Mouse (Mus musculus) limb, embryonic 12.5 days (tissue): Measurements from ENCODE around the gene Ces2a. TPM values are rescaled to one million over a fixed set of nuclear protein-coding genes. Genes with fewer than 3 reads are reported as not detected.

Source experiments
- ATAC-seq: fragments of 200-750 bp; cut with Nextera tagmentation; 2 replicates; pipeline ENCODE4 v1.8.0; 2017; ENCODE audit warnings: low read depth, moderate TSS enrichment; ENCODE audit not compliant: insufficient number of reproducible peaks, insufficient read depth, low FRiP score, low TSS enrichment
- H3K27ac ChIP-seq: fragments of 300-500 bp; sonication (generic); 2 replicates; pipeline ENCODE4 v1.5.1; 2016; ENCODE audit warnings: mild to moderate bottlenecking, moderate library complexity
- H3K27me3 ChIP-seq: fragments of 300-500 bp; sonication (generic); 2 replicates; pipeline ENCODE4 v1.6.1; 2016; ENCODE audit warnings: mild to moderate bottlenecking, moderate library complexity
- H3K36me3 ChIP-seq: fragments of 300-500 bp; sonication (generic); 2 replicates; pipeline ENCODE4 v1.6.1; 2016; ENCODE audit warnings: mild to moderate bottlenecking, moderate library complexity
- H3K4me1 ChIP-seq: fragments of 300-500 bp; sonication (generic); replicated peaks from 2 replicates; pipeline ENCODE4 v1.6.1; 2016
- H3K4me2 ChIP-seq: fragments of 300-500 bp; sonication (generic); 2 replicates; pipeline ENCODE4 v1.6.1; 2016; ENCODE audit warnings: mild to moderate bottlenecking, moderate library complexity
- H3K4me3 ChIP-seq: fragments of 300-500 bp; sonication (generic); replicated peaks from 2 replicates; pipeline ENCODE4 v1.5.1; 2016; ENCODE audit warnings: mild to moderate bottlenecking
- H3K9ac ChIP-seq: fragments of 300-500 bp; sonication (generic); replicated peaks from 2 replicates; pipeline ENCODE4 v1.6.1; 2016; ENCODE audit warnings: mild to moderate bottlenecking, moderate library complexity
- H3K9me3 ChIP-seq: fragments of 300-500 bp; sonication (generic); 2 replicates; pipeline ENCODE4 v1.6.1; 2016; ENCODE audit warnings: mild to moderate bottlenecking, moderate library complexity
- WGBS: fragments of 180-500 bp; shearing (Covaris S2); methylation state at CpG from one replicate; pipeline ENCODE4 v1.1.7; 2016; 5-methylcytosine and 5-hydroxymethylcytosine counted together
- polyA plus RNA-seq: library from polyadenylated mRNA; unstranded; fragments of >200 nt; fragmentation: Nextera tagmentation; extraction: Ambion mirVana; gene quantifications from 2 replicates; pipeline ENCODE4 v1.2.1, GENCODE M21; 2016

Gene Ces2a
- polyA plus RNA-seq = not detected in 2 replicates

DNA sequence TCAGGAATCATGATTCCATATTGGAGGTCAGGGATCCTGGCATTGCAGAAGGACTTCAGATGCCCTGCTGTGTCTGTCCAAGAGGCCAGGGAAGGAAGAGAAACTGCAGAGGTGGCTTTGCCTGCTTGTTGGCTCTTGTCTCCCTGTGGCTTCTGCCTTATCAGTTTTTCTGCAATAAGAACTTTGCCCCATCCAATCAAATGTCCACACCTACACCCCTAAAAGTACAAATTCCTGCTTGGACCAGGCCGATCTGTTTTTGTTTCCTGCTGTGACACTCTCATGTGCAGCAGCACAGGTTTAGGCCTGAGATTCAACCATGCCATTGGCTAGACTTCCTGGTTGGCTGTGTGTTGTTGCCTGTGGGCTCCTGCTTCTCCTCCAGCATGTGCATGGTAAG, at the start of gene Ces2a:
Ces2a (plus strand) TSS at position 251 of the 400 bp plus-strand sequence.
- Histone ChIP-seq H3K9me3 (no peaks in the 10 kb centered on the region), H3K4me3 (no peak within 1 kb of the TSS), H3K9ac (no peak within 1 kb of the TSS), H3K36me3 (no peaks in the 10 kb centered on the region), H3K27ac (no peak within 1 kb of the TSS), H3K27me3 (no peaks in the 10 kb centered on the region), H3K4me2 (no peak within 1 kb of the TSS), H3K4me1 (no peaks in the 10 kb centered on the region)
- 94% methylated on average over 1 of the region's 1 CpGs for WGBS
- no peak for ATAC-seq

- H3K9me3 ChIP-seq = no peaks in the 10 kb centered on the region
- no peak overlapping the region for H3K9ac ChIP-seq
- no peaks in the 10 kb centered on the region for H3K27me3 ChIP-seq
- no peak overlapping the region for H3K27ac ChIP-seq
- H3K4me1 ChIP-seq = no peaks in the 10 kb centered on the region
- no peak for ATAC-seq
- H3K36me3 ChIP-seq = no peaks in the 10 kb centered on the region
- no peak overlapping the region for H3K4me2 ChIP-seq
- 64% methylated on average over 4 of the region's 4 CpGs for WGBS
- H3K4me3 ChIP-seq = no peak overlapping the region
Observed at GRCm38 (mm10) chr8:104688433-104688832, 45.4 kb upstream of the Ces2a start.

GRCm38 (mm10) chr8:104698556-104698955, 35.2 kb upstream of the Ces2a start:
- no peaks in the 10 kb centered on the region for H3K27me3 ChIP-seq
- H3K4me3 ChIP-seq = no peak overlapping the region
- ATAC-seq = no peak
- H3K4me1 ChIP-seq = no peaks in the 10 kb centered on the region
- no peak overlapping the region for H3K4me2 ChIP-seq
- H3K36me3 ChIP-seq = no peaks in the 10 kb centered on the region
- H3K27ac ChIP-seq = no peak overlapping the region
- no peak overlapping the region for H3K9ac ChIP-seq
- no peaks in the 10 kb centered on the region for H3K9me3 ChIP-seq
- WGBS = 90% methylated on average over 2 of the region's 2 CpGs

DNA sequence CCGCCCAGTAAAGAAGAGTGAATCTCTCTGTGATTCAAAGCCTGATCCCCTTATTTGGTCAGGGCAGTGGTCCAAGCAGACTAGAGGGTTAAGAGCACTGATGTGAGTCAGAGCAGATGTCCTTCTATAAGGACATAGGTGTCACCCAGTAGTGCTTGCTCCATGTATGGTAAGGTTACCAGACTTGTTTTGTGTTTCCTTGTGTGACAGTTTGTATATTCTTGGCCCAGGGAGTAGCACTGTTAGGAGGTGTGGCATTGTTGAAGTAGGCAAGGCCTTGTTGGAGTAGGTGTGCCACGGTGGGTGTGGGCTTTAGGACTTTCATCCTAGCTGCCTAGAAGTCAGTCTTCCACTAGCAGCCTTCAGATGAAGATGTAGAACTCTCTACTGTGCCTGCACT, 31.9 kb upstream of the Ces2a start:
- 81% methylated on average over 2 of the region's 2 CpGs for WGBS
- no peak for ATAC-seq

GRCm38 (mm10) chr8:104721166-104721565, 12.6 kb upstream of the Ces2a start:
- Histone ChIP-seq H3K9me3 (no peaks in the 10 kb centered on the region), H3K4me3 (no peak overlapping the region), H3K27ac (no peak overlapping the region), H3K27me3 (no peaks in the 10 kb centered on the region), H3K4me1 (no peaks in the 10 kb centered on the region), H3K36me3 (no peaks in the 10 kb centered on the region), H3K9ac (no peak overlapping the region), H3K4me2 (no peak overlapping the region)
- WGBS = 82% methylated on average over 8 of the region's 8 CpGs
- ATAC-seq = no peak

More for the DNA sequence above, 31.9 kb upstream of the Ces2a start:
- Histone ChIP-seq H3K4me2 (no peak overlapping the region), H3K9ac (no peak overlapping the region), H3K36me3 (no peaks in the 10 kb centered on the region), H3K4me1 (no peaks in the 10 kb centered on the region), H3K4me3 (no peak overlapping the region), H3K27ac (no peak overlapping the region), H3K9me3 (no peaks in the 10 kb centered on the region), H3K27me3 (no peaks in the 10 kb centered on the region)

DNA sequence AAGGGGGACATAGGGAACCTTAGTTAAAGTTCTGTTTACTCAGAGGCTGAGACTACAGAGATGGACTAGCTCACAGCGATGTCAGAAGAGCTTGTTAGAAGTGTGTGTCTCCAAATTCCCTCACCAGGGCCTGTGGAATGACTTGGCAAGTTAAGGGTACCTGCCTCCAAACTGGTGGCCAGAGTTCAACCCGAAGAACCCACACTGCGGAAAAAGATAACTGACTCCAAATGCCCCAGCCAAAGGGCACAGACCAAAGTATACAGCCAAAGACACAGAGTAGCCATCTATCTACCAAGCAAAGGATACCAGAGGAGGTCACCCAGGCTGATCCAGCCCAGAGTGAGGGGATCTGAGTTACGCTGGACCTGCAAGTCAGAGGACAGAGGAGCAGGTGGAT, 2.4 kb upstream of the Ces2a start:
- H3K9me3 ChIP-seq = no peaks in the 10 kb centered on the region
- no peak for ATAC-seq
- no peak overlapping the region for H3K4me2 ChIP-seq
- no peak overlapping the region for H3K9ac ChIP-seq
- H3K27me3 ChIP-seq = no peaks in the 10 kb centered on the region
- H3K4me3 ChIP-seq = no peak overlapping the region
- 87% methylated on average over 4 of the region's 4 CpGs for WGBS
- H3K36me3 ChIP-seq = no peaks in the 10 kb centered on the region
- H3K27ac ChIP-seq = no peak overlapping the region
- H3K4me1 ChIP-seq = no peaks in the 10 kb centered on the region

- Histone ChIP-seq H3K27ac (no peak overlapping the region), H3K4me3 (no peak overlapping the region), H3K4me1 (no peaks in the 10 kb centered on the region), H3K27me3 (no peaks in the 10 kb centered on the region), H3K36me3 (no peaks in the 10 kb centered on the region), H3K9me3 (no peaks in the 10 kb centered on the region), H3K9ac (no peak overlapping the region), H3K4me2 (no peak overlapping the region)
- no peak for ATAC-seq
- WGBS = 70% methylated on average over 6 of the region's 6 CpGs
Observed at GRCm38 (mm10) chr8:104731969-104732368, 1.8 kb upstream of the Ces2a start.

DNA sequence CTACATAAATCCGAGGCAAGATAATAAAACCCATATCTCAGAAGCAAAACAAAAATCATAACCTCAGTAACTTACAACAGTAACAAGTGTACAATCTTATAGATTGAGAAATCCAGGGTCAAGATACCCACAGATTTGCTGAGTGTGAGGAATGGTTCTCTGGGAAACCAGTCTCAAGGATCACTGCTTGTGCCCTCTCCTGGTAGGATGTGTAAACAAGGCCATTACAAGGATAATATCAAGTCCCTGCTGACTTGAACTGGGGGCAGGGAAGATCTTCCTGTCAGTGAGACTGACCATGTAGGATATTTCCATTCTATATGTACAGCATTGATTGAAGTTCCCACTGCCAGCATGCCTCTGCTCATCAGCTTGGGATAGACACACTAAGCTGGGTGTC, 8.2 kb downstream of the Ces2a start:
- Histone ChIP-seq H3K9me3 (no peaks in the 10 kb centered on the region), H3K4me3 (no peak overlapping the region)
- no peak for ATAC-seq

DNA sequence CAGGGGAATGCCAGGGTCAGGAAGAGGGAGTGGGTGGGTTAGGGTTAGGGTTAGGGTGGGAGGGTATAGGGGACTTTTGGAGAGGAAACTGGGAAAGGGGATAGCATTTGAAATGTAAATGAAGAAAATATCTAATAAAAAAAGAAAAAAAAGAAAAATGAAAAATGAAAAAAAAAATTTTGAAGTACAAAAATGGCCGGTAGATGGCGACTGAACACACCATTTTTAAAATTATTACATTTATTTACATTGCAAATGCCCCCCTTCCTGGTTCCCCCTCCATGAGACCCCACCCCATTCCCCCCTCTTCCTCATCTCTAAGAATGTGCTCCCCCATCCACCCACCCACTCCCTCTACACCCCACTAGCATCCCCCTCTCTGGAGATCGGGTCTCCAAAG, 9.6 kb downstream of the Ces2a start:
- no peak overlapping the region for H3K4me3 ChIP-seq
- no peaks in the 10 kb centered on the region for H3K9me3 ChIP-seq
- no peaks in the 10 kb centered on the region for H3K4me1 ChIP-seq
- ATAC-seq = no peak
- no peak overlapping the region for H3K4me2 ChIP-seq
- no peak overlapping the region for H3K9ac ChIP-seq
- no peak overlapping the region for H3K27ac ChIP-seq
- 86% methylated on average over 3 of the region's 3 CpGs for WGBS
- no peaks in the 10 kb centered on the region for H3K27me3 ChIP-seq
- no peaks in the 10 kb centered on the region for H3K36me3 ChIP-seq

More for the DNA sequence above, 8.2 kb downstream of the Ces2a start:
- Histone ChIP-seq H3K27me3 (no peaks in the 10 kb centered on the region), H3K36me3 (no peaks in the 10 kb centered on the region), H3K27ac (no peak overlapping the region), H3K4me2 (no peak overlapping the region), H3K9ac (no peak overlapping the region), H3K4me1 (no peaks in the 10 kb centered on the region)
- 83% methylated on average over 1 of the region's 1 CpGs for WGBS

DNA sequence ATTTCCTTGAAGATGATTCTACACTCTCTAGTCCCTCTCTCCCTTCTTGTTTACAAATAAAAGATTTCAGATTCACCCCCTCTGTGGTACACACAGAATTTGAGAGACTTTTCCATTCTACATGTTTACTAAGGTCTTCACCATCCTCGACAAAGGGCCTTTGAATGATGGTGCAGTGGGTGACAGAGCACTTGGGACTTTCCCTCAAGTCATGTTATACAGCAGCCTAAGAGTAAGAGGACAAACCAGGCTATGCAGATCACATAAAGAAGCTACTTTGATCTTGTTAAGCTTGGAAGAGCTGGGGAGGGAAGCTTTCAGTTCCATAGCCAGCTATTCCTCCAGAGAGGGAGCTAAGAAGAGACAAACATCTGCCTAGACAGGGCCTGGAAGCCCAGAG, 19.0 kb downstream of the Ces2a start:
- no peak for ATAC-seq
- H3K9ac ChIP-seq = no peak overlapping the region

GRCm38 (mm10) chr8:104757621-104758020, 23.8 kb downstream of the Ces2a start:
- no peak for ATAC-seq
- 59% methylated on average over 1 of the region's 1 CpGs for WGBS
- no peaks in the 10 kb centered on the region for H3K4me1 ChIP-seq

More for the DNA sequence above, 19.0 kb downstream of the Ces2a start:
- H3K27ac ChIP-seq = no peak overlapping the region
- H3K4me3 ChIP-seq = no peak overlapping the region
- no peaks in the 10 kb centered on the region for H3K9me3 ChIP-seq
- H3K27me3 ChIP-seq = no peaks in the 10 kb centered on the region
- H3K4me1 ChIP-seq = no peaks in the 10 kb centered on the region
- 79% methylated on average over 1 of the region's 1 CpGs for WGBS
- no peaks in the 10 kb centered on the region for H3K36me3 ChIP-seq
- H3K4me2 ChIP-seq = no peak overlapping the region

GRCm38 (mm10) chr8:104758209-104758608, 24.4 kb downstream of the Ces2a start:
- H3K9me3 ChIP-seq = no peaks in the 10 kb centered on the region
- no peak for ATAC-seq
- H3K4me1 ChIP-seq = no peaks in the 10 kb centered on the region
- 97% methylated on average over 2 of the region's 2 CpGs for WGBS
- H3K4me3 ChIP-seq = no peak overlapping the region
- H3K27me3 ChIP-seq = no peaks in the 10 kb centered on the region
- no peak overlapping the region for H3K9ac ChIP-seq
- H3K36me3 ChIP-seq = no peaks in the 10 kb centered on the region
- H3K27ac ChIP-seq = no peak overlapping the region
- H3K4me2 ChIP-seq = no peak overlapping the region

More at GRCm38 (mm10) chr8:104757621-104758020, 23.8 kb downstream of the Ces2a start:
- Histone ChIP-seq H3K27me3 (no peaks in the 10 kb centered on the region), H3K9ac (no peak overlapping the region), H3K4me3 (no peak overlapping the region), H3K36me3 (no peaks in the 10 kb centered on the region), H3K4me2 (no peak overlapping the region), H3K27ac (no peak overlapping the region), H3K9me3 (no peaks in the 10 kb centered on the region)
